Mouse (Mus musculus) 3T3-L1 (cell line): ENCODE measurements at regions not wholly inside any gene's neighbourhood (a gene's known extent, or its start where the extent isn't known, plus 50 kb on each side); places are given as distances from the start of the nearest gene placed in this dataset.

ENCODE experiments used
- DNase-seq: peaks from one replicate; pipeline ENCODE4 v3.0.0-alpha.2; 2015; ENCODE audit warnings: low read depth, low spot score

DNA sequence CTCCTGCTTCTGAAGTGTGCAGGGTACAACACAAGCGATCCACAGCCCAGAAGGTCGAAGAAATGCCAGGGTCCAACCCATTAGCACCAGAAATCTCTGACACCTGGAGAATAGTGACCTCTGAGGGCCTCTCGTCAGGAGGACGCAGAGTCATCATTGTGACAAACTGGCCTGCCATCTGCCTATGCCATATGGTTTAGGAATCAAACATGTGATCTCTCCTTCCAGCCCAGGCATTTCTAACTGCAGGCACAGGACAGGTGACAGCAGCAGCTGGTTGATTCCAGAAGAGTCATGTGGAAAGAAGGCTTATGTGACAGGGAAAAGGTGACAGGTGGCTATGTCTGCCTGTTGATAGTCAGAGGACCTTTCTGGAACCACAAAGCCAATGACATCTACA lies 476.0 kb upstream of the Vstm2b start:
- DNase-seq = no peak

DNA sequence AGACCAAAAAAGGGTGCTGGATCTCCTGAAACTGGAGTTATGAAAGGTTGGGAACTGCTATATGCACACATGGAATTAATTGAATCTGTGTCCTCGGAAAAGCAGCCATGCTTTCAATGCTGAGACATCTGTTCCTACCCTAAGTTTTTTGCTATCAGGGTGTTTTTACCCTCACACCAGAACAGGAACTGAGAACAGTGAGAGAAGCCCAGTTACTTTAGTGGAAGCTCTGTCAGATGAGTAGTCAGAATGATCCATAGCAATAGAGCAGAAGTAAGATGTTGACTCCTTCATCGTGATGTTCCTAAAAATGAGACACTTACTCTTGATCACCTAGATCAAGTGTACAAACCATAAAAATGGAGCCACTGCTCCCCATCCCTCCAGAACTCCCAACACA lies 468.7 kb upstream of the Vstm2b start:
- no peak for DNase-seq

DNA sequence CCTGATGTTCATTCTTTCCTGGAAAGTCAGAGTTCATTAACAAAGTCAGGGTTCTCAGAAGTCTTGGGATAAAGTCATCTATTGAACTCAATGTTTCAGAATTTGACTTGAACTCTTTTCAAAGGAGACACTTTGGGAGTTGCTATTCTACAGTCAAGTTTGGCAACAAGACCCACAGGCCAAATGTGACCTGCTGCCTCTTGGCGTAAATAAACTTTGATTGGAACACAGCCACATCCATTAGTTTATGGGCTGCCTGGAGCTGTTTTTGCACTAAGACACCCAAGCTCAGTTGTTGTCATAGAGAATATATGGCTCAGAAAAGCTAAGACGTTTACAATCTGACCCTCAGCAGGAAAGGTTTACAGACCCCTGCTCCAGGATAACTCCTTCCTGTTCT lies 464.2 kb upstream of the Vstm2b start:
- no peak for DNase-seq

DNA sequence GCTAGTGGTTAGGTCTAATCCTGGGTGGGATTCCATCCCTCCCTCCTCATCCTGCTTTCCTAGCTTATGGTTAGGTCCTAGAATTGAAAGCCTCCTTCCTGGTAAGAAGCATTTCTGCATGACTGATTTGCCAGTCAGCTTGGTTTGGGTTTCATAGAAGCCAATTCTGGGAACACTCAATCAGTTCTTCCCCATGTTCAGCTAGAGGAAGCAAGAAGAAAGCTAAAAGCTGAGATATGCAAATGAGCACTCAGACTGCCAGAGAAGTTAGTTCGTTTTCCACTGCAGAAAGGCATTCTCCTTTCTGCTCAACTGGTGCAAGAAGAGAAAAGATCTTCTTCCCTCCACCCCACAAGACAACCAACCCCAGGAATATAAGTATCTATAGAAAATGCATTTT lies 457.0 kb upstream of the Vstm2b start:
- DNase-seq = no peak

DNA sequence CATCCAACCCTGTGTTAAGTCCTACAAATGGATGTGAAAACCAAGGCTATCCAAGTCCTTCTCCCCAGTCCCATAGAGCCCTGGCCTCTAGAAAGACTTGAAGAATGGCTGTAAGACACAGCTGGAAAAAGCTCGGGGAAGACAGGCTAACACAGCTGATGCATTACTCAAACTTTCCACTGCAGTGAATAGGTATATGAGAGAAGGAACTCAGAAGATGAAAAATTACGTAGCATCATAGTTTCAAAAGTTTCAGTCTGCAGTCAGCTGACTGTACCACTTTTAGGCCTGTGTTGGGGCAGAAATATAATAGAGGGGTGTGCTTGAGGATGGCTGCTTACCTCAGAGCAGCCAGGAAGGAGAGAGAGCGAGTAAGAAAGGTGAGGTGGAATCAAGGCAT lies 456.3 kb upstream of the Vstm2b start:
- DNase-seq = no peak

DNA sequence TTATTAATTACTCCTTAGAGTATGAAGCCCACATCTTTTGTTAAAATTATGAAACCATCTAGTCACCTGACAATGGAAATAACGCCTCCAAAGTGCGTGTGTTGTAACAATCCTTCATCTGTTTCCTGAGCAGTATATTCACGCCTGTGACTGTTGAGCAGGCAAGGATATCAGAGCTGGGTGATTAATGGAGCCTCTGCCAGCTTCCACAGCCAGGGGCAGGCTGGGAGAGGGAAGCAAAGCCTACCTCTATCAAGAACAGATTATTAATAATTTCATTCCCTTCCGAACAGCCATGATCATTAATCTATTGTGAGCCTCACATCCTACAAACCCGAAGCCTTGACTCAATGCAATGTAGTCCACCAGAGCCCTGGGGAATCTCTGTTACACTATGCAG lies 431.7 kb upstream of the Vstm2b start:
- no peak for DNase-seq

DNA sequence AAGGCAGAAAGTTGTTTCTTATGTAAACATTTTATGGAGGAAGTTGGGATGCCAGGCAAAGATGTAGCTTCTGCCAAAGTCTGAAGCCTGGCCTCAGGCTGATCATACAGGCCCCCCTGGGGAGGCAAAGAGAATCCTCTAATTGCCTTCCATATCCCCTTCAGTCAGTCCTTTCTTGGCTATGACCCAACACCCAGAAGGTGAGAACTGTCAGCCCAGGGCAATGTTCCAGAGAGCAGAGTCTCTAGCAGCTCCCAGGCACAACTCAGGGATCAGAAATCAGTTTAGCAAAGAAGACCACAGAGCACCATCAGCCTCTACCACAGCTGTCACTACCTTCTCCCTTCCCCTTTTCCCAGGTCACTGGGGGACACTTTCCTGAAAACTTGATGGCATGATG lies 410.9 kb upstream of the Vstm2b start:
- DNase-seq = no peak

DNA sequence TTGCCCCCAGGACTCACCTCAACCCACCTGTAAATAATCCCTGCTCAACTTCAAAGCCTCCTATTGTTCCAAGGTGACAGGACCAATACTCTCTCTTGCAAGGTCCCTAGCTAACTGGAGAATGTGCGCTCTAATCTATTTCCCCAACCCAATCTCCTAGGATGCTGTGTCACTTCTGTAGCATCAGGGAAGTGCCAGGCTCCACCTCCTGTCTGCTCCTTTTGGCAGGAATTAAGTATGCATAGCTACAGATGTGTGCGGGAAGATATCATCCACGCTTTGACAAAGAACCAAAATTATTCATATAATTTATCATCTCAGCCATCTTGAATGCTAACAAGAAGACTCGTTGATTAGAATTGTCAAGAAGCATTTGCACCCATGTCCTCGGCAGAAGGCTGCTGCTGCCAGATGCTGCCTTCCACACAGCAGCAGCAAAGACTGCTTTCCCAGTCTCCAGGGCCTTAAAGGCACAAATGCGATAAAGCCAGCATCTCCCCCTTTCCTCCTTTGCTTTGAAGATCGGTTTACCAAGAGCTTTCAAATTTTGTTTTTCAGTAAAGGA lies 375.3 kb upstream of the Vstm2b start:
- no peak for DNase-seq

DNA sequence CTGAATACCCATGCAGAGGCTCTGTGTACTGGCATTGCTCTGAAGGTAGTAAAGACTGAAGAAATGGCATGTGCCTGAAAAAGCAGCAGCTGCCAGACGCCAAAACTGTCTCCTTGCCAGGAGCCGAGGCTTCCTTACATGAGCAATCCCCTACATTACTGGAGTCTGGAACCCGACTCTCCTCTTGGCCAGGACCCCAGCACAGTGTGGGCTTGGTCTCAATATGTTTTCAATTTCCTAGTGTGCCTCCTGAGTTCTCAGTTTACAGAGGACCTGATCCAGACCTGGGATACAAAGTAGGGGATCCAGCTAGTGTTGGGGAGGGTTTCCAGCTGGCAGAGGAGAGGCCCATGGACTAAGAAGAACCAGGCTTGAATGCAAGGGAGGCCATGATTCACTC lies 361.5 kb upstream of the Vstm2b start:
- DNase-seq = no peak

DNA sequence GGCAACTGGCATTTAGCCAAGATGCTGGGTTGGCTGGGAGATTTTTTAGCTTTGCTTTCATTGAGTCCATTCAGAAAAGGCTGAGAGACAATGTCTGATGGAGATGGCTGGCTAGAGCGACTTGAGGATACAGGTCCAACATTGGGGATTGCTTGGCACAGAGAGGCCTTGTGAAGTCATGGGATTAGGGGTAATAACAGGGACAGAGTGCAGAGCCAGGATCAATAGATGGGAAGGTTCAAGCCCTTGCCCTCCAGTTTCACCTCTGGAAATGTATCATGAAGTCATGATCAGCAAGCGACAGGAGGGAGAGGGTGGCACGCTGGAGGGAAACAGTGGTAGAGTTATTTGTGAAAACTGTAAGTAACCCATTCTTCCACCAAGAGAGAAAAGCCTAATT lies 360.5 kb upstream of the Vstm2b start:
- no peak for DNase-seq

DNA sequence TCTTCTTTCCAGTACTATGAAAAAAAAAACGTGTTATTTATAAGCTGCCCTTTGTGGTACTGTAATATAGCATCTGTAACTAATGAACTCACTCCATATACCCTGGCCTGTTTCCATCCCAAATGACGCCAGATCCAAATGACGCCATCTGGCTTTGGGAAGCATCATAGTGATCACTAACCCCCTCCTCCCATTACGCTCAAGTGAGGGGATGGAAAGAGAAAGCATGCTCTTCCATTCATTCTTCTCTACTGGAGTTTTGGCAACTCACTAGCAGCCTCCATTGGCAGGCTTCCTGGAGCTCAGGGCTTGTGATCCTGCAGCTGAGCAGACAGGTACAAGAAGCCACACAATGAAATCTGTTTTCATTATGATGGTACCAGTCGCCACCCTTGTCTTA lies 358.3 kb upstream of the Vstm2b start:
- DNase-seq = no peak

DNA sequence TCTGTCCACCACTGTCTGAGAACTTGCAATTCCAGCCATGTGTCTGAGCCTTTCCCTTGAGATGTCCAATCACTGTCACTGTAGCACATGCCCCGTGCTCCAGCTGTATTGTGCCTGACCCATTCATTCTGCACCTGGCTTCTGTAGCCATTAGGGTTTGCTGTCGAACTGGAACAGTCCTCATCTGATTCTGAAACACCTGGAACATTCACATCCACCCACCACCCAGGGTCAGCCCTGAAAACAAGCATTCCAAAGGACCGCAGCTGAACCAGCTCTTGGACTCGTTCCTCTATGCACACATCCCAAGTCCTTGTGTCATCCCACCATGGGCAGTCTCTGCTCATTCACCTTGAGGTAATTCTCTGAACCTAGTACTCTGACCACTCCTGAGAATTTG lies 356.8 kb upstream of the Vstm2b start:
- DNase-seq = no peak

DNA sequence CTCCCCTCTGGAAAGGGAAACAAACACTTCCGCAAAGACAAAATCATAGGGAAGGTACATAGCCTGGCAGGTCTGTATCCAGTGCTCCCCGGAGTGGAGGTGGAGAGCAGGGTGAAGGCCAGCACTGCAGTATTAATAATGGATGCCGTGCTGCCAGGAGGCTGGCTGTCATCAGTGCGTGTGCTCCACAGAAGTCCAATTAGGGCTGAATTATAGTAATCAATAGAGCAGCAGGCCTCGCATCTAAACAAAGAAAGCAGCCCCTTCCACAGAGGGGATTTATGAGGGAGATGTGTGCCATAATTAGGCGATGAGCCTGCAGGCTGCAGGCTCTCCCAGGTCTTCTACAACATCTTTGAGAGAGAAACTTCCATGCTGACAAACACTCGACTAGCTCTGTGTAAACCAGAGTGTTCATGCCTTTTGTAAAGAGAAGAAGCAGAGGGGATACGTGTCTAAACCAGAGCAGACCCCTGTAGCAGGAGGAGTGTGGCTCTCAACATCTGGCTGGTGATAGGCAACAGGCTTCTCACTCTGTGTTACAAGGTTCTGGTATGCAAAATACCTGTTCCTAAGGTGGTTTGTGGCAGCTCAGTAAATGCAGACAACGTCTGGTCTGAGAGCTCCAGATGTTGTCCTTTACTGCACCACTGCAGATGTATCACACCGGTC lies 334.5 kb upstream of the Vstm2b start:
- no peak for DNase-seq

DNA sequence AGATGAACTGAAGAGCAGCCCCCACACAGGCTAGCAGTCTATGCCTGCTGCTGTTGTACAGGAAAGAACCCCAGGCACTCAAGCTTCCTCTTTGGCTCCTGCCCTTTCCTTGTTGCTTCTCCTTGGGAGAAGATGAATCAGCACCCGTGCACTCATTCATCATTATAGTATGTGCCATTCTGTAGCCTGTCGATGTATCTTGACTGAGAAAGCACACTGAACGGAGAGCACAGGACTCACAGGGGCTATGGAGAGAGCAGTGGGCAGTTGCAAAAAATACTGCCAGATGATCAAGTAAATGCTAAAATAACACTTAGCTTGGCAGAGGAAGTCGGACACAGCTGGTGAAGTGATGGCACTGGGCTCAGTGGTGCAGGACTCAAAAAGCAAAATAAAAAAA lies 322.2 kb upstream of the Vstm2b start:
- DNase-seq = no peak

DNA sequence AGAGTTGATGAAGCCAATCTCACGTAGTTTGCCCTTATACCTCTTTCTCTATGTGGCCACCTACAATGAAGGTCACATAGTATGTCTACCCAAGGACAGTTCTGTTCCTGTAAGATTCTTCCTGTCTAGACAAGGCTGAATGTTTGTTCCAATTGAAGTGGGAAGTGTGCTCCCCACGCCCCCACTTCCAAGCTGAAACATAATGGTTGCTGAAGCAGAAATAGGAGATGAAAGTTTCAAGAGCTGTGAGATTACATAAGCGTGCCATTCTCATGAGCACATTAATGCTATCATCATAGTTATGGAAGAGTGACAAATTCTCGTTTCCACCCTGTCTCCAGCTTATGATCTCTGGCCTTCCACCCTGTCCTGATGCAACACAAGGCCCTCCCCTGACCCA lies 320.8 kb upstream of the Vstm2b start:
- DNase-seq = no peak

DNA sequence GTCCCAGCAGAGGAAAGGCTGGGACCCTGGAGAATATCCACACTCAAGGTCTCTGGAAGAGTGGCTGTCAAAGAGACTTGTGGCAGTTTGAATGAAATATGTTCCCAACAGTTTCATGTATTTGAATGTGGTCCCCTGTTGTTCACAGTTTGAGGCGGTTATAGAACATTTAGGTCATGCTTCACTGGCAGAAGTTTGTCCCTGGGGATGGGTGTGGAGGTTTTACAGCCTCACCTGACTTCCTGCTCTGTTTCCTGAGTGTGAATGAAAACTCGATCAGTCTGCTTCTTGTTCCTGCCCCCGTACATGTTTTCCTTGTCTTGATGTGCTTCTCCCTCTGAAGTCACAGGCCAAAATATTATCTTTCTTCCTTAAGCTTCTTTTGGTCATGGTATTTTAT lies 277.4 kb upstream of the Vstm2b start:
- DNase-seq = no peak

DNA sequence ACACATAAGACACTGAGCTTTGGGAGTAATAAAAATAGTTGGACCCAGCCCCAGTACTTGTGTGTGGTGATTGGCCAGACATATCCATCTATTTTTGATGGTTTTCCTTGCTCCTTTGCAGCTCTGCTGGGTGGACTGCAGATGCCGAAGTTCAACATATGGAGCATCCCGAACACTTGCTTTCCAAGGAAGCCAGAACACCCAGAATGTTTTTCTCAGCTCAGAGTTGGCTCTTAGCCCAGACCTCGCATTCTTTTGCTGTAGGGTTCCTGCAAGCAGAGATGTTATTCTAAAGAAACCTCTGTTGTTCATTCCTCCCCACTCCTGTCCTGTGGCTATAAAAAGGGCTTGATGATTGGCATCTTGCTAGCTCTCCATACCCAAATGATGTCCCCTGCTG lies 275.3 kb upstream of the Vstm2b start:
- DNase-seq = no peak

DNA sequence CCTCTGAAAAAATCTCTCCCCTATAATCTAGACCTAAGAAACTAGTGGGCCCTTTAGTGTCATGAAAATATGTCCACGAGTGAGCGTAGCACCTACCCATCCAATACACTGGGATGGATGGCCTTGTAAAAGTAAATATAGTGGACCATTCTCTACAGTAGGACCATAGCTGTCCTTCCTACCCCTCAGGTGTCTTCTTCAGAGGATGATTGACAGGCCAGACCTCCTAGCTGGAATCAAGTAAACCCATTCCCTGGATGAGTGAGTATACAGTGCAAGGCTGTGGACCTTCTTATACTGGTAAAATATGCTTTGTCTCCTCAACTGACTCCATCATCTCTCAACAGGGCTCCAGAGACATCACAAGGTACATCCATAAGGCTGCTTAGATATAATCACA lies 274.8 kb upstream of the Vstm2b start:
- no peak for DNase-seq

DNA sequence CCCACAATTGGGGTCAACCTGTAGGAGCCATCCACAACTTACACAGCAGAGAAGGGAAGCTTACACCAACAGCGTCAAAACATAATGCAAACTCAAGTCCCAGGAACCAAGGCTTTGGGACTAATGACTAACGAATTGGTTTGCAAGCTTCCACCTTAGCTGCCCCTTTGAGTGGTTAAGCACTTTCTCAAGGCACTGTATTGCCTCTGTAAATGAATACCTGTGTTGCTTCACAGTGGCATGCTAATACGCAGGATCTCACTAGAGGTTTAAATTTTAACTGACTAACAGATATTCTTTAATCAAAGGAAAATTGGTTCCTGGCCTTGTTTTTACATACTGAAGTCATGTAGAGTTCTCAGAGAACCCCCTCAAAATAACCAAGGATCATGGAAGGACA lies 261.8 kb upstream of the Vstm2b start:
- no peak for DNase-seq

DNA sequence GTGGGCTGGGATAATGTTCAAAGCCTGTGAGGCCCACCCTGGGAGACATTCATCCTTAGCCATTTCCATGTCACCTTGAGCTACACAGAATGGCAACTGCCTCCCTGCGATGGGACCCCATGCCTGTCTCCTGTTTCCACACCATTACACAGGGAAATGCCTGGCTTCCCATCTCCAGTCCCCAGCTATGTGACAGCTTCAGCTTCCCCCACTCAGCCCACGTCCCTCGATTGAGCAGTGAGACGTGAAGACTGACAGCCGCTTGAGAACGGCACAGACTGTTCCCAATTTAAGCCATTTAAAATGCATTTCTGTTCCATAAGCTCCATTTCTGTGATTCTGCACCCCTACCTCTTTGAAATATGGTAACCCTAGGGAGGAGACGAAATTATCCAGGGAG lies 243.1 kb upstream of the Vstm2b start:
- no peak for DNase-seq

DNA sequence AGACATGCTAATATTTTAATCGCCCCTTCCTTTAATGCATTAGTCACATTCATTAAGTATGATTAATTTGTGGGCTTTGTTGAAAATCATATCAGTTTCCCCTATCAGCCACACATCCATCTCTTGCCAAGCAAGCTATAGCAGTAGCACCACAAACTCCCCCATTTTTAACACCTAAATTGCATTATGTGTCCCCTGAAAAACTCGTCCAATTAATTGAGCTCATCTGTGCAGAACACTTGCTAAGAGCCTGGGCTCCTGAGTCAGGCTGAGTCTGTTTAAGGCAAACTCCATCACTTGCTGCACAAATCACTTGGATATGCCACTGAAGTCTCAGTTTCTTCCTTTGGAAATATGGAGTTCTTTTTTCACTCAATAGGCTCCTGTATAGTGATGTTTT lies 242.7 kb upstream of the Vstm2b start:
- DNase-seq = no peak

DNA sequence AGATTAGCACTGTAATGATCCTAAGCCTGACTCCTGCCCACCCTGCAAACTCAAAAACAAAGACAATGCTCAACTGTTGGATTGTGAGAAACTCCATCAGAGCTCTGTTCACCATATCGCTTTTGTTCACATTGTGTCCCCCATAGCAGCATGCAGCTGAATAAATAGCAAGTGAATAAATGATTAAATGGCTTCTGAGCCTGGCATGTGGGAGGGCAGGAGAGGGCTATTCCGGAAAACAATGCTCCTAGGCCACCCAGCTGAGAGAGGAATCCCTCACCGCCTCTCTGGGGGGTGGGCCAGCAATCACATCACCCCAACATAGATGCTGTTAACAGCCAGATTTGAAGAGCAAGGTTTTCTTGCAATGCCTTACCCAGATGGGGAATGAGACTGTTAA lies 238.5 kb upstream of the Vstm2b start:
- DNase-seq = no peak

DNA sequence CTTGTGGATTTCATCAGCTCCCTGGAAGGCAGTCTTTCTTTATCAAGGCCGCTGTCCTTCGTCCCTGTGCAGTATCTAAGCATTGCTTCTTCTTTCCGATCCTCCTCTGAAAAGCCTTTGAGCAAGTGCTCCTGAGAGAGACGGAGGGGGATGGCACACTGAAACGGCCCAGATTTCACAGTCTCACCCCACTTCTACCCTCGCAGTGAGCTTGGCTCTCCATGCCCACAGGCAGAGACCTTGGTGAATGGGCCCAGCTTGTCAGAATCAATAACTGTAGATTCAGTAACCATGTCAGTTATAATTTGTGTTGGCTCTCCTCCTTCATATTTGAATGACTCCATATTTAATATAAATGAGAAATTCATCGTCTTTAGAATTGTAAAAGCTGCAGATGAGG lies 234.3 kb upstream of the Vstm2b start:
- no peak for DNase-seq

DNA sequence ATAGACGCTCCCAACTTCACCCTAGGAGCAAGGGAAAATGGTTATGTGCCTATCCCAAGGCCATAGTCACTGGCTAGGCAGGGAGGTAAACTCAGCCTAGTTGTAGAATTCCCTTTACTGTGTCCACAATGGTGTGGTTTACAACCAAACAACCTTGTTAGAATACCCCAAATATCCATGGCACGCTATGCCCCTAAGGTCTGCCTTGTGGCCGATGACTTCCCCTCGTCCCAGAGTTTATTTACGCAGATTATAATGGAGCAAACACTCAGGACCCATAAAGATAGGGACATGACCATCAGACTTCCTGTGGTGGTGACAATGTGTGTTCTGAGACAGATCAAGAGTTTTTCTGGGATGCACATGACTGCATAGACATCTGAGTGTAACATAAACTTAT lies 231.5 kb upstream of the Vstm2b start:
- no peak for DNase-seq
